Mouse (Mus musculus) ES-E14 (cell line): ENCODE measurements around the gene Tat. TPM values are rescaled to one million over a fixed set of nuclear protein-coding genes. Genes with fewer than 3 reads are reported as not detected.

Source experiments
- DNase-seq: peaks from one replicate; pipeline ENCODE4 v3.0.0-alpha.2; 2013; ENCODE audit warnings: low read depth, low spot score
- H3K27ac ChIP-seq: 2 replicates; pipeline ENCODE4 v1.5.1; 2012; ENCODE audit warnings: low read depth, mild to moderate bottlenecking, low read length, moderate library complexity, mixed read lengths; ENCODE audit not compliant: poor library complexity, insufficient read depth, severe bottlenecking
- H3K36me3 ChIP-seq: 2 replicates; pipeline ENCODE4 v1.6.1; 2012; ENCODE audit warnings: mild to moderate bottlenecking, low read length, moderate library complexity, mixed read lengths; ENCODE audit not compliant: control insufficient read depth, poor library complexity, insufficient read depth, severe bottlenecking
- H3K4me1 ChIP-seq, 2 experiments: fragments of 150-350 bp in 1 of 2; sonication (generic) in 1 of 2; 2 replicates each; pipeline ENCODE4 v1.6.1; 2012; ENCODE audit warnings: low read length in 2 of 2, mild to moderate bottlenecking in 1 of 2, mixed read lengths in 1 of 2; ENCODE audit not compliant: control insufficient read depth in 2 of 2, insufficient read depth in 2 of 2, poor library complexity in 1 of 2
- H3K4me3 ChIP-seq, 2 experiments: fragments of 150-350 bp in 1 of 2; sonication (generic) in 1 of 2; 2 replicates each; pipeline ENCODE4 v1.5.1; 2012; ENCODE audit warnings: low read length in 2 of 2, low read depth in 1 of 2, mild to moderate bottlenecking in 1 of 2, mixed read lengths in 1 of 2; ENCODE audit not compliant: insufficient read depth in 1 of 2, poor library complexity in 1 of 2, severe bottlenecking in 1 of 2
- H3K9ac ChIP-seq: 2 replicates; pipeline ENCODE4 v1.6.1; 2012; ENCODE audit warnings: low read depth, mild to moderate bottlenecking, low read length, mixed read lengths; ENCODE audit not compliant: poor library complexity, insufficient read depth, severe bottlenecking
- H3K9me3 ChIP-seq: fragments of 150-350 bp; sonication (generic); 2 replicates; pipeline ENCODE4 v1.6.1; 2012; ENCODE audit warnings: low read depth, mild to moderate bottlenecking, low read length; ENCODE audit not compliant: control insufficient read depth, insufficient read depth
- CHD2 ChIP-seq: IDR thresholded peaks from 2 replicates; pipeline ENCODE4 v1.6.1; 2014; ENCODE audit warnings: mild to moderate bottlenecking, low read depth, low read length, inconsistent platforms
- HCFC1 ChIP-seq: IDR thresholded peaks from 2 replicates; pipeline ENCODE4 v1.6.1; 2012; ENCODE audit warnings: low read length, inconsistent platforms, borderline replicate concordance; ENCODE audit not compliant: insufficient read depth
- MAFK ChIP-seq: IDR thresholded peaks from 2 replicates; pipeline ENCODE4 v1.6.1; 2014; ENCODE audit warnings: mild to moderate bottlenecking, low read depth, low read length, inconsistent platforms; ENCODE audit not compliant: insufficient read depth
- ZC3H11A ChIP-seq: IDR thresholded peaks from 2 replicates; pipeline ENCODE4 v1.6.1; 2012; ENCODE audit warnings: low read depth, mild to moderate bottlenecking, inconsistent platforms, low read length, borderline replicate concordance
- ZNF384 ChIP-seq: IDR thresholded peaks from 2 replicates; pipeline ENCODE4 v1.6.1; 2012; ENCODE audit warnings: low read depth, low read length, inconsistent platforms
- in situ Hi-C, 2 experiments: fragments of 600-800 bp; cut with MboI; formaldehyde crosslinking; loops; one replicate each; pipeline ENCODE4 v1.15.1; 2025; ENCODE audit warnings: low sequenced_read_pairs in 2 of 2, inconsistent platforms in 1 of 2; ENCODE audit not compliant: unreplicated experiment in 2 of 2
- total RNA-seq: library from RNA; depleted of rRNA; stranded (reverse); fragments of 300-350 nt; gene quantifications from 2 replicates; pipeline ENCODE4 v1.2.3, GENCODE M21; 2012; rRNA removed

Gene Tat
- total RNA-seq, 1 experiment, result not detected

DNA sequence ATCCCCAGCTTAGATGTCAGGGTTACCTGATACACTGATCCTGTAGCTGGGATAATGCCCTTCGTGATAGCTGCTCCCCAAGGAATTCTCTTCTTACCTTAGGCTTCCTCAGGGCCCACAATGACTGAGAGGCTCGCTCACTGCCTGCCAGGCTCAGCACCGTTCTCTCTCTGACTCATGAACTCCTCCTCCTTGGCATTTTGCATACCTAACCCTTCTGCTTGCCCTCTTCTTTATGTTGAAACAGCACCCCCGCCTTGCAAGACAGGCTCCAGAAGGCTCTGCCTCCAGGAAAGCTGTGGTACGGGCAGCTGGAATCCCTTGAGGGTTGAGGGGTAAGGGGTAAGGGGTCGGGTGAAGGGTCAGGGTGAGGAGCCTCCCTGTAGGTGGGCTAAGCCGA, 49.0 kb downstream of the Tat start:
- TF ChIP-seq MAFK (no peak), CHD2 (no peak), ZNF384 (no peak), ZC3H11A (no peak), HCFC1 (no peak)
- H3K4me3 ChIP-seq, result no peak overlapping the region
- H3K9ac ChIP-seq, result no peak overlapping the region
- H3K9me3 ChIP-seq, result no peaks in the 10 kb centered on the region
- DNase-seq, result no peak
- no peaks in the 10 kb centered on the region for H3K4me1 ChIP-seq
- in situ Hi-C loops, result no loop called here
- no peaks in the 10 kb centered on the region for H3K36me3 ChIP-seq
- no peak overlapping the region for H3K27ac ChIP-seq

- no peak within 1 kb of the TSS for H3K27ac ChIP-seq
- DNase-seq, result no peak
- H3K9ac ChIP-seq, result no peak within 1 kb of the TSS
- no peak within 1 kb of the TSS for H3K4me3 ChIP-seq
- H3K36me3 ChIP-seq, result no peaks in the 10 kb centered on the region
- in situ Hi-C loops, result no loop called here
- no peaks in the 10 kb centered on the region for H3K9me3 ChIP-seq
- TF ChIP-seq ZNF384, result no peak
- TF ChIP-seq ZC3H11A, result no peak
- TF ChIP-seq CHD2, result no peak
- no peaks in the 10 kb centered on the region for H3K4me1 ChIP-seq
These were observed 49.4 kb downstream of the Tat start, which contains the start of gene Chst4 for GRCm38 (mm10) chr8:110039659-110040058. TSS of gene Chst4 (minus strand) at chr8:110039740.

DNA sequence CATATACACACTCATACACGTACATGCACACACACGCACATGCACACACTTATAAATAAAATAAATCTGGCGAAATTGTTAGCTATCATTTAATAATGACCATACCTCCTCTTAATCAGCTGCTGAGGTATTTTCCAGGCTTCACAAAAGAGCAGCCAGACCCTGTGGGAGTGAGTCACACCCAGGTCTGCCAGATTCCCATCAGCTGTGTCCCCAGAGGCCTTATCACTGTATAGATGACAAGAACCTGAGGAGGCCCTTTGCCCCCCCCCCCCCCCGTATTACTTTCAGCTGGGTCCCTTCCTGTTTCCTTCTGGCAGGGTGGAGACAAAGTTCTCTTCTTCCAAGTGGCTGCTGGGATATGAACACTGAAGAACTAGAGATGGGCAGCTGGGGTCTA, 50.3 kb downstream of the Tat start:
- Histone ChIP-seq H3K9ac (no peak overlapping the region), H3K4me1 (no peaks in the 10 kb centered on the region), H3K36me3 (no peaks in the 10 kb centered on the region), H3K27ac (no peak overlapping the region), H3K4me3 (no peak overlapping the region), H3K9me3 (no peaks in the 10 kb centered on the region)
- no peak for TF ChIP-seq HCFC1
- TF ChIP-seq ZC3H11A, result no peak
- TF ChIP-seq MAFK, result no peak
- DNase-seq, result no peak
- in situ Hi-C loops, result no loop called here

Other genes with a start within 250 kb of the Tat start
- 31.3 and 51.4 TPM in 2 replicates for gene Ap1g1, start 211.9 kb upstream of the Tat start, total RNA-seq
- 2.0 and 2.9 TPM in 2 replicates for gene Phlpp2, start 121.9 kb upstream of the Tat start, total RNA-seq
- gene Marveld3, start 28.2 kb upstream of the Tat start, total RNA-seq, result 2.0 and 3.9 TPM in 2 replicates
- 0.27 TPM in 1 of 2 replicates, not detected in the other for gene Chst4, start 49.3 kb downstream of the Tat start, total RNA-seq
- 3.5 and 3.9 TPM in 2 replicates for gene Zfp612, start 89.3 kb downstream of the Tat start, total RNA-seq
- 0.67 and 0.79 TPM in 2 replicates for gene Gm21964, start 110.8 kb downstream of the Tat start, total RNA-seq
- not detected in 2 replicates for gene Gm17720, start 112.3 kb downstream of the Tat start, total RNA-seq
- gene Calb2, start 177.8 kb downstream of the Tat start, total RNA-seq, result 2.8 and 3.2 TPM in 2 replicates
- gene Cmtr2, start 225.2 kb downstream of the Tat start, total RNA-seq, result 4.9 and 6.5 TPM in 2 replicates